In genomic region chr15:89180081-89180541, GRCm38 (mm10) we compare ENCODE assay signal across 1 mouse cellular context.
TF ChIP-seq lines count a peak whose summit lies in the region.

No protein-coding gene starts in this region.

TF ChIP-seq in CH12.LX, 34 proteins besides CTCF, POLR2A, EP300 and RAD21 (continued from another document):
- TF ChIP-seq MAX (IDR thresholded peaks at IDR 0.05; ENCODE audit: low read length) = no peak
- TF ChIP-seq ZKSCAN1 (IDR thresholded peaks at IDR 0.05; ENCODE audit: borderline replicate concordance, low read depth, low read length) = no peak
- TF ChIP-seq JUND (conservative IDR thresholded peaks at IDR 0.05; ENCODE audit: low read depth, low read length) = no peak
- TF ChIP-seq NRF1 (IDR thresholded peaks at IDR 0.05; ENCODE audit: low read depth, low read length) = no peak
- TF ChIP-seq MAZ (IDR thresholded peaks at IDR 0.05; ENCODE audit: low read depth, low read length) = no peak
- TF ChIP-seq GABPA (IDR thresholded peaks at IDR 0.05; ENCODE audit: insufficient replicate concordance, low read depth, low read length) = no peak
- TF ChIP-seq TBP (conservative IDR thresholded peaks at IDR 0.05; ENCODE audit: low read depth, low read length) = no peak
- no peak for TF ChIP-seq MXI1 (IDR thresholded peaks at IDR 0.05; ENCODE audit: low read depth, low read length)
- no peak for TF ChIP-seq ETS1 (conservative IDR thresholded peaks at IDR 0.05; ENCODE audit: low read depth, low read length)
- no peak for TF ChIP-seq BHLHE40 (IDR thresholded peaks at IDR 0.05; ENCODE audit: low read depth, low read length)
- no peak for TF ChIP-seq MEF2A (IDR thresholded peaks at IDR 0.05; ENCODE audit: borderline replicate concordance, low read depth, low read length)
